Mouse (Mus musculus): ENCODE data around the gene Supt6. TPM values are rescaled to one million over a fixed set of nuclear protein-coding genes. Genes with fewer than 3 reads are reported as not detected.
"Not testable (repeated sequence)": the region's sequence is repeated elsewhere in the genome, so short reads cannot be mapped to it uniquely, and the experiment has no call there.

The Supt6 gene
- polyA plus RNA-seq (2012; ENCODE audit: insufficient read depth, low replicate concordance) = 95.6 and 155 TPM in 2 replicates

DNA sequence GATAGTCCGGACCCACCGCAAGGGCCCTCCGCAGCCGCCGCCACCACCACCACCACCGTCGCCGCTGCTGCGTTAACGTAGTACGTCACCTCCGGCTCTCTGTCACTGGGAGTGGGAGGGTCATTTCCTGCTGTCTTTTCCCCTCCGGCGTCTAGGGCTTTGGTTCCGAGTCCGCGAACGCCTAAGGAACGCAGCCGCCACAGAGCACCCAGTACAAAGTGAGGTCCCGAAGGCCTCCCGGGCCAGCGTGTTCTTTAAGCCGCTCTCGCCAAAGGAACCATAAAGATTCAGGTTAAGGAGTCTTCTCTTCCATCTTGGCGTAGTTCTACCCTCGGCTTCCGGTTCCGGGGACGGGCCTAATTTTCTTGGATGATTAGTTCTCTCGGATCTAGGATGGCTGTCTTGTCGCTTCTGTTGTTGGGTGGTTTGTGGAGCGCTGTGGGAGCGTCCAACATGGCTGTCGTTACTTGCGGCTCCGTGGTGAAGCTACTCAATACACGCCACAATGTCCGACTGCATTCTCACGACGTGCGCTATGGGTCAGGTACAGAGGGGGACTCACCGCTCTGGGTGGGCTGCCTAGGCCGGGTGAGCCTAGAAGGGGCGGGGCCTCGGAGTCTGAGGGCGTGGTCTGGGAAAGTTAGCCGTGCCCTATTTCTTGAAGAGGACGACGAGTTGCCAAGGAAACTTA lies at the start of gene Supt6, which contains the start of gene Sdf2:
TSS of gene Supt6 (minus strand) at position 361 of the 691 bp plus-strand sequence.
TSS of gene Sdf2 (plus strand) at position 120 of the 691 bp plus-strand sequence.
- H3K9me3 ChIP-seq = no peaks in the 10 kb centered on the region
- peaks cover 27% of the 10 kb centered on the region for H3K36me3 ChIP-seq (replicated peaks; ENCODE audit: low read length)
- no peaks in the 10 kb centered on the region for H3K27me3 ChIP-seq (replicated peaks)
- TF ChIP-seq FLI1 (IDR thresholded peaks at IDR 0.05; ENCODE audit: low read length) (0 out of 2 replicates have a peak, but pooled peaks have one; percentile 54), GATA1 (IDR thresholded peaks at IDR 0.05; ENCODE audit: borderline replicate concordance, low read length) (no peak)
- peaks cover 68% of the 10 kb centered on the region for H3K4me1 ChIP-seq
- peak within 1 kb of the TSS; percentile 99 for H3K4me3 ChIP-seq (replicated peaks)

DNA sequence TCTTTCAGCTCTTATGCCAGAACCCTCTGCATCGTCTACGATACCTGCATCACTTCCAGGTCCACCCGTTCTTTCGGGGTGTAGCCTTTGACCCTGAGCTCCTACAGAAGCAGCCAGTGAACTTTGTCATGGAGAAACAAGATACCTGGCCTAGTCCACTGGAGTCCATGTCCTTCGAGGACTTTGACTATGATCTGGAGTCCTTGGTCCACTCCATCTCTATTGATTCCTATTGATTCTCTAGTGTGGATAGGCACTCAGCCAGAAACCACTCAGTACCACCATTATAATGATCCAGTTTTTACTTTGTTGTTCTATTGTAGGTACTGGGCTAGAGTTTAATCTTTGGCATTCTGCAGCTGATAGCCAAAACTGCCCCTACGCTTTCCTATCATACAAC lies 48.8 kb upstream of the Supt6 start:
- TF ChIP-seq FLI1 (IDR thresholded peaks at IDR 0.05; ENCODE audit: low read length) (no peak), GATA1 (IDR thresholded peaks at IDR 0.05; ENCODE audit: borderline replicate concordance, low read length) (no peak)
- no peaks in the 10 kb centered on the region for H3K27me3 ChIP-seq (replicated peaks)
- no peak overlapping the region for H3K4me3 ChIP-seq (replicated peaks)
- peaks cover 3% of the 10 kb centered on the region; the same call in 1 of the 2 replicates for H3K4me1 ChIP-seq
- H3K9me3 ChIP-seq = no peaks in the 10 kb centered on the region
- H3K36me3 ChIP-seq (replicated peaks; ENCODE audit: low read length) = peaks cover 66% of the 10 kb centered on the region

GRCm38 (mm10) chr11:78290654-78291053 lies 44.9 kb upstream of the Supt6 start, which contains the start of gene BC030499:
TSS of gene BC030499 (plus strand) at chr11:78290841.
- H3K27me3 ChIP-seq (replicated peaks) = no peaks in the 10 kb centered on the region
- no peaks in the 10 kb centered on the region for H3K4me1 ChIP-seq
- H3K9me3 ChIP-seq = no peaks in the 10 kb centered on the region
- H3K36me3 ChIP-seq (replicated peaks; ENCODE audit: low read length) = peaks cover 95% of the 10 kb centered on the region
- no peak within 1 kb of the TSS for H3K4me3 ChIP-seq (replicated peaks)
- TF ChIP-seq GATA1 (IDR thresholded peaks at IDR 0.05; ENCODE audit: borderline replicate concordance, low read length) = no peak
- TF ChIP-seq FLI1 (IDR thresholded peaks at IDR 0.05; ENCODE audit: low read length) = no peak

DNA sequence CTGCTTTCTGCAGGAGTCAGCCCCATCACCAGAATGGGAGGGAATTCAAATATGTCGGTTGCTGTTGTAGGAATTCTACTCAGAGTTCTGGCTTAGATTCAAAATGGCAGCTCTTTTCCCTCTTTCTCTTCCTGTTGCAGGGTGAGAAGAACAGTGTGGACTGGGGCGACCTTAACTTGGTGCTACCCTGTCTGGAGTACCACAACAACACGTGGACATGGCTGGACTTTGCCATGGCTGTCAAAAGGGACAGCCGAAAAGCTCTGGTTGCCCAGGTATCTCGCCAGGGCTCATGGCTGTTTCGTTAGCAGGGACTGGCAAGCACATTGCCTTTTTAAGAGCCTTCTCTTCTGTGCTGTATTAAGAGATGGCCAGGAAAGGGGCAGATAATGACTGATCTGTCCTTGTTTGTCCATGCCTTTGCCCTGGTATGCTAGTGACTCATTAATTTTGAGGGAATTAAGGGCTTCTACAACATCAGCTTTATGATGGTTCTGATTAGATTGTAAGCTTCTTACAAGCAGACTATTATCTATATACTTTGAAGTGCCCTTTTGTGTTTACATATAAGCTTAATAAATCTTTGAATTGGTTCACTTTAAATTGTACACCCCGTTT lies 43.5 kb upstream of the Supt6 start:
- no peak for TF ChIP-seq FLI1 (IDR thresholded peaks at IDR 0.05; ENCODE audit: low read length)
- TF ChIP-seq GATA1 (IDR thresholded peaks at IDR 0.05; ENCODE audit: borderline replicate concordance, low read length) = no peak
- H3K27me3 ChIP-seq (replicated peaks) = no peaks in the 10 kb centered on the region
- peaks cover 96% of the 10 kb centered on the region for H3K36me3 ChIP-seq (replicated peaks; ENCODE audit: low read length)
- no peaks in the 10 kb centered on the region for H3K4me1 ChIP-seq
- H3K9me3 ChIP-seq = no peaks in the 10 kb centered on the region
- H3K4me3 ChIP-seq (replicated peaks) = no peak overlapping the region

DNA sequence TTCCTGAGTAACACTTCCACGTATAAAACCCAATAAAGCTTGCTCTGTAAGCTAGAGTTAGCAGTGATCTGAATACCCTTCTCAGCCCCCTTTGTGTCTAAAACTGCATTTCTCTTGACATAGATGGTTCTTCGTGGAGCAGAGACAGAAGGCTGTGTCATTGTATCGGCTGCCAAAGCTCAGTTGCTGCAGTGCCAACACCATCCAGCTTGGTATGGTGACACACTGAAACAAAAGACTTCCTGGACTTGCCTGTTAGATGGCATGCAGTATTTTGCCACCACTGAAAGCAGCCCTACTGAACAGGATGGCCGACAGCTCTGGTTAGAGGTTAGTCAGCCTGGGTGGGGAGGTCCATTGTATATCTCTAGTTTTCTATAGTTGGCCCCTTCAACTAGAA lies 33.8 kb upstream of the Supt6 start:
- Histone ChIP-seq H3K9me3 (no peaks in the 10 kb centered on the region), H3K4me1 (0 out of 2 replicates have a peak, but pooled peaks cover 7% of the 10 kb centered on the region), H3K27me3 (replicated peaks) (no peaks in the 10 kb centered on the region), H3K4me3 (replicated peaks) (no peak overlapping the region), H3K36me3 (replicated peaks; ENCODE audit: low read length) (peaks cover 99% of the 10 kb centered on the region)
- TF ChIP-seq GATA1 (IDR thresholded peaks at IDR 0.05; ENCODE audit: borderline replicate concordance, low read length) (no peak), FLI1 (IDR thresholded peaks at IDR 0.05; ENCODE audit: low read length) (no peak)

DNA sequence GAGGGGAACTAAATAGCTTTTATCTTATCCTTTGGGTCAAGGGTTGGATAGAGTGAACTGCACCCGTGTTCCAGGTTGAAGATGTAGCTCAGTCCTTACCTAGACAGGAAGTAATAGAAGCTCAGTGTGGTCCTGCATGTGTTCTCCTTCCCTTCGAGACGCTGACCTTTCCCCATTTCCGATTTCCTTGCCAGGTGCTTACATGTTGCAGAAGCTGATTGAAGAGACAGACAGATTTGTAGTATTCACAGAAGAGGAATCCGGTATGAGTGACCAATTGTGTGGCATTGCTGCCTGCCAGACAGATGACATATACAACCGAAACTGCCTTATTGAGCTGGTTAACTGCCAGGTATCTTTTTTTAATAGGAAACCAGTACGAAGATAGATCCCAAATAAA lies 33.1 kb upstream of the Supt6 start:
- H3K36me3 ChIP-seq (replicated peaks; ENCODE audit: low read length) = peaks cover 99% of the 10 kb centered on the region

GRCm38 (mm10) chr11:78276169-78276568 lies 30.4 kb upstream of the Supt6 start:
- peaks cover 100% of the 10 kb centered on the region for H3K36me3 ChIP-seq (replicated peaks; ENCODE audit: low read length)
- not testable (repeated sequence) for H3K4me3 ChIP-seq (replicated peaks); H3K9me3 ChIP-seq; H3K27me3 ChIP-seq (replicated peaks)
- H3K4me1 ChIP-seq = peaks cover 25% of the 10 kb centered on the region

More for the DNA sequence above, 33.1 kb upstream of the Supt6 start:
- no peaks in the 10 kb centered on the region for H3K9me3 ChIP-seq
- H3K4me3 ChIP-seq (replicated peaks) = no peak overlapping the region
- no peaks in the 10 kb centered on the region for H3K27me3 ChIP-seq (replicated peaks)
- 0 out of 2 replicates have a peak, but pooled peaks cover 7% of the 10 kb centered on the region for H3K4me1 ChIP-seq
- TF ChIP-seq GATA1 (IDR thresholded peaks at IDR 0.05; ENCODE audit: borderline replicate concordance, low read length) = no peak
- TF ChIP-seq FLI1 (IDR thresholded peaks at IDR 0.05; ENCODE audit: low read length) = no peak

GRCm38 (mm10) chr11:78275596-78275995 lies 29.8 kb upstream of the Supt6 start:
- peaks cover 27% of the 10 kb centered on the region for H3K4me1 ChIP-seq
- no peak for TF ChIP-seq GATA1 (IDR thresholded peaks at IDR 0.05; ENCODE audit: borderline replicate concordance, low read length)
- no peak for TF ChIP-seq FLI1 (IDR thresholded peaks at IDR 0.05; ENCODE audit: low read length)
- H3K36me3 ChIP-seq (replicated peaks; ENCODE audit: low read length) = peaks cover 100% of the 10 kb centered on the region
- no peaks in the 10 kb centered on the region for H3K27me3 ChIP-seq (replicated peaks)
- no peaks in the 10 kb centered on the region for H3K9me3 ChIP-seq
- no peak overlapping the region for H3K4me3 ChIP-seq (replicated peaks)

GRCm38 (mm10) chr11:78271986-78272385 lies 26.2 kb upstream of the Supt6 start:
- peaks cover 99% of the 10 kb centered on the region for H3K36me3 ChIP-seq (replicated peaks; ENCODE audit: low read length)
- no peak overlapping the region for H3K4me3 ChIP-seq (replicated peaks)
- H3K9me3 ChIP-seq = no peaks in the 10 kb centered on the region
- TF ChIP-seq FLI1 (IDR thresholded peaks at IDR 0.05; ENCODE audit: low read length) = no peak
- no peak for TF ChIP-seq GATA1 (IDR thresholded peaks at IDR 0.05; ENCODE audit: borderline replicate concordance, low read length)
- H3K27me3 ChIP-seq (replicated peaks) = no peaks in the 10 kb centered on the region
- peaks cover 43% of the 10 kb centered on the region for H3K4me1 ChIP-seq

DNA sequence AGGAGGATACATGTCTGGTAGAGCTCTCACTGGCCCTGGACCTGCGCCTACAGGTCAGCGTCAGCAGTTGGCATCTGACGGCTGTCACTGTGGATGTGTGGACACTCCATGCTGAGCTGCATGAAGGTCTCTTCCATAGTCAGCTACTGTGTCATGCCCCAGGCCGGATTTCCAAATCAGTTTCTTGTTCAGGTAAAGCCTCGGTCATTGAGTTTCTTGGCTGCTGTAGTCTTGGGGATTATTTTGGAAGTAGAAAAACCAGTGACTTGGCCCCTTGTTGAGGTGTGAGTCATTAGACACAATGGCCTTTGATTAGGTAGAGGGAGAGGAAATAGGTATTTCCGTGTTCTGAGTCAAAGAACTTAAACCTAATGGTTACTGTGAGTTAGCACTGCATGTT lies 19.8 kb upstream of the Supt6 start:
- H3K27me3 ChIP-seq (replicated peaks) = no peaks in the 10 kb centered on the region
- peaks cover 72% of the 10 kb centered on the region for H3K36me3 ChIP-seq (replicated peaks; ENCODE audit: low read length)
- peak overlapping the region; percentile 64 for H3K4me3 ChIP-seq (replicated peaks)
- TF ChIP-seq GATA1 (IDR thresholded peaks at IDR 0.05; ENCODE audit: borderline replicate concordance, low read length) (no peak), FLI1 (IDR thresholded peaks at IDR 0.05; ENCODE audit: low read length) (no peak)
- H3K9me3 ChIP-seq = no peaks in the 10 kb centered on the region
- H3K4me1 ChIP-seq = peaks cover 57% of the 10 kb centered on the region

Data from megakaryocyte, embryonic 14.5 days (primary cell).